Comparison of ENCODE assay signal across 9 mouse cellular contexts in genomic region chr1:127774501-127774880, GRCm38 (mm10). TPM values are rescaled to one million over a fixed set of nuclear protein-coding genes. Genes with fewer than 3 reads are reported as not detected.
DNase-seq lines count a peak whose midpoint lies in the region; ATAC-seq lines count a peak whose summit lies in the region.
"Had no signal": no experiment of that assay in that cellular context is flagged by ENCODE, and none has a peak within 500 bp of the region (broad histone marks: within the 10 kb centered on the region; RNA-seq: fewer than 3 reads in every experiment).

No protein-coding gene starts in this region.

- H3K36me3 ChIP-seq in kidney, embryonic 14.5 days (ENCODE audit: control insufficient read depth, insufficient read depth, low read length) = no peaks in the 10 kb centered on the region; the same call in 1 of the 2 replicates
- peaks cover 16% of the 10 kb centered on the region; the same call in 1 of the 2 replicates for H3K36me3 ChIP-seq in limb, embryonic 12.5 days
- H3K36me3 ChIP-seq in midbrain, embryonic 14.5 days (ENCODE audit: control insufficient read depth, insufficient read depth, low read length) = 0 out of 2 replicates have a peak, but pooled peaks cover 2% of the 10 kb centered on the region

- peak overlapping the region; percentile 95 for H3K4me3 ChIP-seq in kidney, embryonic 14.5 days (ENCODE audit: low read length)
- peak overlapping the region; percentile 93 for H3K4me3 ChIP-seq in limb, embryonic 12.5 days (replicated peaks)
- H3K4me3 ChIP-seq in midbrain, embryonic 14.5 days (replicated peaks; ENCODE audit: low read depth, low read length) = peak overlapping the region; percentile 88

- peak; percentile 33 for ATAC-seq in kidney, embryonic 14.5 days (ENCODE audit: low FRiP score, low TSS enrichment)
- ATAC-seq in limb, embryonic 12.5 days (ENCODE audit: insufficient number of reproducible peaks, insufficient read depth, low FRiP score, low TSS enrichment, low read depth) = no peak
- ATAC-seq in midbrain, embryonic 14.5 days (ENCODE audit: low FRiP score, low TSS enrichment) = peak; percentile 22; the same call in 1 of the 2 replicates

- H3K4me2 ChIP-seq in kidney, embryonic 14.5 days (replicated peaks; ENCODE audit: low read depth, low read length) = peak overlapping the region; percentile 57
- H3K4me2 ChIP-seq in limb, embryonic 12.5 days = peak overlapping the region; percentile 84
- peak overlapping the region; percentile 90 for H3K4me2 ChIP-seq in midbrain, embryonic 14.5 days (ENCODE audit: low read length)

- no peaks in the 10 kb centered on the region for H3K9me3 ChIP-seq in kidney, embryonic 14.5 days (ENCODE audit: control insufficient read depth, low read length)
- no peaks in the 10 kb centered on the region for H3K9me3 ChIP-seq in limb, embryonic 12.5 days
- H3K9me3 ChIP-seq in midbrain, embryonic 14.5 days (ENCODE audit: control insufficient read depth, low read length) = no peaks in the 10 kb centered on the region

- WGBS in kidney, embryonic 14.5 days = under 1% methylated on average over 31 of the region's 31 CpGs
- under 1% methylated on average over 31 of the region's 31 CpGs for WGBS in limb, embryonic 12.5 days
- under 1% methylated on average over 31 of the region's 31 CpGs for WGBS in midbrain, embryonic 14.5 days

- peak overlapping the region; percentile 93 for H3K9ac ChIP-seq in kidney, embryonic 14.5 days (ENCODE audit: low read depth, low read length)
- peak overlapping the region; percentile 94 for H3K9ac ChIP-seq in limb, embryonic 12.5 days (replicated peaks)
- H3K9ac ChIP-seq in midbrain, embryonic 14.5 days (replicated peaks; ENCODE audit: low read length) = peak overlapping the region; percentile 83

- H3K27ac ChIP-seq in kidney, embryonic 14.5 days (ENCODE audit: low read depth, low read length) = peak overlapping the region; percentile 95
- H3K27ac ChIP-seq in limb, embryonic 12.5 days = peak overlapping the region; percentile 94
- H3K27ac ChIP-seq in midbrain, embryonic 14.5 days (replicated peaks; ENCODE audit: low read depth, low read length) = peak overlapping the region; percentile 92

- H3K27me3 ChIP-seq in kidney, embryonic 14.5 days (ENCODE audit: control insufficient read depth, insufficient read depth, low read length) = no peaks in the 10 kb centered on the region
- no peaks in the 10 kb centered on the region for H3K27me3 ChIP-seq in limb, embryonic 12.5 days
- no peaks in the 10 kb centered on the region for H3K27me3 ChIP-seq in midbrain, embryonic 14.5 days (ENCODE audit: control insufficient read depth, insufficient read depth, low read length)

- no peak for DNase-seq in kidney, postnatal 4 days
- DNase-seq in ZHBTc4 (ENCODE audit: low read depth, low spot score) = peak; percentile 62
- peak; percentile 19 for DNase-seq in forelimb bud, embryonic 11.5 days (ENCODE audit: low read depth, low spot score)
- DNase-seq in midbrain, embryonic 14.5 days = no peak
- DNase-seq in layer of hippocampus, postnatal 10 days (ENCODE audit: low spot score in 2 of 2) = no peak
- no peak for DNase-seq in left cerebral cortex, adult 9 months (ENCODE audit: low spot score in 2 of 2)

- peaks cover 12% of the 10 kb centered on the region for H3K4me1 ChIP-seq in kidney, embryonic 14.5 days (ENCODE audit: control insufficient read depth, insufficient read depth, low read length)
- peaks cover 14% of the 10 kb centered on the region for H3K4me1 ChIP-seq in limb, embryonic 12.5 days (replicated peaks)
- H3K4me1 ChIP-seq in midbrain, embryonic 14.5 days (ENCODE audit: control insufficient read depth, insufficient read depth, low read length) = peaks cover 30% of the 10 kb centered on the region

RNA-seq across cellular contexts. Expression of gene Ccnt2, which starts 0.5 kb away (rescaled TPM):
- 76.3 and 84.7 TPM in 2 replicates for polyA plus RNA-seq in kidney, embryonic 14.5 days (2014; fragmentation: Nextera tagmentation; extraction: Ambion mirVana)
- 100.0 and 105 TPM in 2 replicates for polyA plus RNA-seq in limb, embryonic 12.5 days (2016; fragmentation: Nextera tagmentation; extraction: Ambion mirVana)
- polyA plus RNA-seq in midbrain, embryonic 14.5 days (2014; fragmentation: Nextera tagmentation; extraction: Ambion mirVana) = 86.2 and 104 TPM in 2 replicates
- 10 to 100 TPM; 50.5 to 54.4 TPM for total RNA-seq in layer of hippocampus, postnatal 10 days (2021)

RNA-seq across cellular contexts. Expression of gene Acmsd, which starts 45.3 kb away (rescaled TPM):
- polyA plus RNA-seq in kidney, embryonic 14.5 days (2014; fragmentation: Nextera tagmentation; extraction: Ambion mirVana) = not detected in 2 replicates
- polyA plus RNA-seq in limb, embryonic 12.5 days (2016; fragmentation: Nextera tagmentation; extraction: Ambion mirVana) = 0.13 and 0.17 TPM in 2 replicates
- polyA plus RNA-seq in midbrain, embryonic 14.5 days (2014; fragmentation: Nextera tagmentation; extraction: Ambion mirVana) = 0.13 TPM in 2 replicates
- total RNA-seq in layer of hippocampus, postnatal 10 days (2021) = not detected
- total RNA-seq: gastrocnemius, postnatal 36 days had no signal

Comparison
In these comparisons a context has a peak if more than half of its experiments do, and no peak if none do; other contexts are left out.
1. DNase-seq: peak in ZHBTc4 (single experiment) and forelimb bud, embryonic 11.5 days (single experiment); none in kidney, postnatal 4 days (0 of 2), midbrain, embryonic 14.5 days (single experiment), layer of hippocampus, postnatal 10 days (0 of 2) and left cerebral cortex, adult 9 months (0 of 2).
2. Peak in every context shown above with its lines, with median percentiles within 50 percentile points of each other: H3K27ac ChIP-seq, H3K4me2 ChIP-seq, H3K4me3 ChIP-seq and H3K9ac ChIP-seq.